Mouse (Mus musculus) c-Kit-positive CD71-negative TER-119-negative erythroid progenitor cells, embryonic 14.5 days (primary cell): ENCODE data around the gene Crlf3.
A peak's percentile ranks its signal among the peaks of the same experiment; 100 is the strongest.

Experiments
- DNase-seq: peaks from one replicate; pipeline ENCODE4 v3.0.0-alpha.2; 2013; ENCODE audit warnings: low read depth

Gene Crlf3

GRCm38 (mm10) chr11:80080826-80081728, at the start of gene Crlf3:
Gene Crlf3, minus strand, starts transcription at chr11:80080991.
- DNase-seq: peak; percentile 91

GRCm38 (mm10) chr11:80116411-80116810, 35.6 kb upstream of the Crlf3 start:
- DNase-seq: no peak

- no peak for DNase-seq
Observed at GRCm38 (mm10) chr11:80104407-80104806, 23.6 kb upstream of the Crlf3 start.

- no peak for DNase-seq
Observed at GRCm38 (mm10) chr11:80101298-80101697, 20.5 kb upstream of the Crlf3 start.

- no peak for DNase-seq
Observed at GRCm38 (mm10) chr11:80098444-80099056, 17.8 kb upstream of the Crlf3 start.

- no peak for DNase-seq
Observed at GRCm38 (mm10) chr11:80090555-80091164, 9.9 kb upstream of the Crlf3 start.

- no peak for DNase-seq
Observed at GRCm38 (mm10) chr11:80089817-80090214, 9.0 kb upstream of the Crlf3 start.

GRCm38 (mm10) chr11:80088917-80089816, 8.4 kb upstream of the Crlf3 start, which contains the start of gene Atad5:
Gene Atad5, plus strand, starts transcription at chr11:80089400.
- DNase-seq: peak; percentile 78

- DNase-seq: peak; percentile 92
Observed at GRCm38 (mm10) chr11:80086844-80087243, 6.1 kb upstream of the Crlf3 start.

GRCm38 (mm10) chr11:80085356-80086055, 4.7 kb upstream of the Crlf3 start:
- no peak for DNase-seq

- DNase-seq: no peak
Observed at GRCm38 (mm10) chr11:80081786-80082319, 1.1 kb upstream of the Crlf3 start.

- DNase-seq: no peak
Observed at GRCm38 (mm10) chr11:80080381-80080825, 388 bp downstream of the Crlf3 start.

- no peak for DNase-seq
Observed at GRCm38 (mm10) chr11:80079751-80080150, 1.0 kb downstream of the Crlf3 start.

- DNase-seq: no peak
Observed at GRCm38 (mm10) chr11:80078831-80079230, 2.0 kb downstream of the Crlf3 start.

- no peak for DNase-seq
Observed at GRCm38 (mm10) chr11:80077784-80078545, 2.8 kb downstream of the Crlf3 start.

GRCm38 (mm10) chr11:80075608-80076277, 5.0 kb downstream of the Crlf3 start:
- DNase-seq: no peak

- no peak for DNase-seq
Observed at GRCm38 (mm10) chr11:80072365-80072764, 8.4 kb downstream of the Crlf3 start.

- DNase-seq: no peak
Observed at GRCm38 (mm10) chr11:80071039-80071438, 9.8 kb downstream of the Crlf3 start.

GRCm38 (mm10) chr11:80069815-80070214, 11.0 kb downstream of the Crlf3 start:
- DNase-seq: no peak
